Mouse (Mus musculus) CH12.LX (cell line): Measurements from ENCODE around the gene Gin1.

Experiments
- CTCF ChIP-seq, 2 experiments: IDR thresholded peaks in 1 of 2; conservative IDR thresholded peaks in 1 of 2; 2 replicates each; pipeline ENCODE4 v1.5.1; 2011 to 2012; ENCODE audit warnings: low read depth in 2 of 2, low read length in 2 of 2, improper control_type of control experiment in 1 of 2, inconsistent platforms in 1 of 2, mild to moderate bottlenecking in 1 of 2, moderate library complexity in 1 of 2
- EP300 ChIP-seq: IDR thresholded peaks from 2 replicates; pipeline ENCODE4 v1.6.1; 2011; ENCODE audit warnings: low read length, improper control_type of control experiment
- POLR2A ChIP-seq: IDR thresholded peaks from 2 replicates; pipeline ENCODE4 v1.6.1; 2011; ENCODE audit warnings: low read depth, mild to moderate bottlenecking, improper control_type of control experiment, low read length

DNA sequence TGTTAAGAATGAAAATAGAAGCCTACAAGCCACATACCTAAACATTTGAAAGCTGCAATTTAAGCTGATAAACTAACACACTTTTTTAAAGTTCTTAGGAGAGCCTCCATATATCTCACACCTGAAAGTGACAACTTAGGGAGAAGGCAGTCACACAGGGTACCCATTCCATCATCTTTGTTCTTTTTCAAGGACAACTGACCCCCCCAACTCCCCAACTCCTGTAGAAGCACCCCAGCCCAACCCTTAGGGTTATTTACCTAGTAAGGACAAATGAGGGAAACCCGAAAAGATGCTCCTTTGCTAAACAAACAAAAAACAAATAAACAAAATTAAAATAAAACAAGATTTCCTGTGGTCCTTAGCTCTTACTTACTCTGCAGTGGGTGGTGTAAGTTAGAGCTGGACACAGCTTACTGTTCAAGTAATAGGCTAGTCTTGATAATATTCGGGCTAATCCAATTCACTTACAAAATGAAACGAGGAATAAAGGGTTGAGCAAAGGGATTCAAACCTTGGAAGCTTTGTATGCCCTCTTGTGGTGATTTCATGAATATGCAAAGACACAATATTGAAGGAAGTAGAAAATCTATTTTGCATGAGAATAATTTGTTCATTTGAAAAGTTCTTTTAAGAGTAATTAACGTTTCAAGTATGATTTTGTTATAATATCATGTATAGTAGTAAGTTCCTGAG is 32.4 kb downstream of the Gin1 start:
- TF ChIP-seq POLR2A (no peak), CTCF (conservative IDR thresholded peaks at IDR 0.05 in 1 of 2, IDR thresholded peaks at IDR 0.05 in 1 of 2; ENCODE audit: low read depth in 2 of 2, low read length in 2 of 2) (peak; percentile 24 to 71; a peak in 2 of 4 replicates), EP300 (no peak)
